Mouse (Mus musculus) heart, postnatal 36 days (tissue): ENCODE results near the gene Irx1. TPM values are rescaled to one million over a fixed set of nuclear protein-coding genes. Genes with fewer than 3 reads are reported as not detected.

ENCODE experiments used
- DNase-seq, 2 experiments: peaks; one replicate each; pipeline ENCODE4 v3.0.0; 2021 to 2022
- intact Hi-C: fragments of 180-260 bp; cut with DNase I; formaldehyde crosslinking; loops from one replicate; pipeline ENCODE4 v1.15.1; 2025
- total RNA-seq, 2 experiments: library from RNA; stranded (reverse); gene quantifications; 2 replicates each; pipeline ENCODE4 v1.2.3; 2021

The Irx1 gene
- total RNA-seq, 2 experiments from 2014 or later: 5.0 to 8.9 TPM

- intact Hi-C loops: loop anchor here (10.0 kb wide), 3 partner anchors 487 to 1083 kb away; no protein-coding TSS in a partner anchor
- no peak for DNase-seq
Measured at GRCm38 (mm10) chr13:71951966-71952365, 11.6 kb downstream of the Irx1 start.

- no peak for DNase-seq
- intact Hi-C loops: loop anchor here (10.0 kb wide), 3 partner anchors 485 to 1085 kb away; no protein-coding TSS in a partner anchor
Measured at GRCm38 (mm10) chr13:71949859-71950258, 13.7 kb downstream of the Irx1 start.

GRCm38 (mm10) chr13:71910361-71910760, 53.2 kb downstream of the Irx1 start:
- intact Hi-C loops: no loop called here

More at GRCm38 (mm10) chr13:71910361-71910760, 53.2 kb downstream of the Irx1 start:
- no peak for DNase-seq
